Mouse (Mus musculus) embryo, embryonic 11 days (tissue): ENCODE data around the gene Efcab10.

Experiments used
- DNase-seq: peaks from one replicate; pipeline ENCODE4 v3.0.0-alpha.2; 2015

Efcab10 gene

GRCm38 (mm10) chr12:33427726-33428125 is 33.1 kb downstream of the Efcab10 start:
- DNase-seq: no peak

DNA sequence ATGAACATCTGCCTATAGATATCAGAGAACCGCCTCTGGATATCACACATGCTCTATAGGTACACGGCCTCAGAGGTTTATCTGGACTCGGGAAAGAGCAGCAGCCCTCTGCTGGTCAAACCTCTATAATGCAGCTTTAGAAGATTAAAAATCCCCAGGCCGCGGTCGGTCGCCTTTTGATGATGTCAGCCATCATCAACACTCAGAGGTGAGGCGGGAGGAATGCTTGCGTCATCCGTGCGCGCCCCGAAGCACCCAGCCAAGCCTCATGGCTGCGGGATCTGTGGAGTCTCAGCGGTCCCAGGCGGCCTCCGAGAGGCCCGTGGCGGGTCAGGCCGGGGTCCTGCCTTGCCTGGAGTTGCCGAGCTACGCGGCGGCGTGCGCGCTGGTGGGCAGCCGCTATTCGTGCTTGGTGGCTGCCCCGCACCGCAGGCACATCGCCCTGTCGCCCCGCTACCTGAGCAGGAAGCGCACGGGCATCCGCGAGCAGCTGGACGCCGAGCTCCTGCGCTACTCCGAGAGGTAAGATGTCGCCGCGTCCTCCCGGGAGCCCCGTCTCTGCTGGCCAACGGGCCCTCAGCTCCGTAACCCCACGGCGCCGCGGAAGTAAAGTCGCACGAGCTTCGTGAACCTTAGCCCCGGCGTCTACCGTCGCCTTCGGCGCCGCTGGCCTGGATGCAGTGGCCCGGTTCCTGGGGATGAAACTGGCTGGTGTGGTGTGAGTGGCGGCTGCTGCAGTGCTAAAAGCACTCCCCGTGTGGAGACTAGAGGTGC is 34.9 kb downstream of the Efcab10 start, which contains the start of gene Twistnb:
Gene Twistnb, plus strand, starts transcription at position 249 of the 774 bp plus-strand sequence.
- DNase-seq: peak; percentile 95

- DNase-seq: no peak
Measured at GRCm38 (mm10) chr12:33433812-33434211, 39.2 kb downstream of the Efcab10 start.

DNA sequence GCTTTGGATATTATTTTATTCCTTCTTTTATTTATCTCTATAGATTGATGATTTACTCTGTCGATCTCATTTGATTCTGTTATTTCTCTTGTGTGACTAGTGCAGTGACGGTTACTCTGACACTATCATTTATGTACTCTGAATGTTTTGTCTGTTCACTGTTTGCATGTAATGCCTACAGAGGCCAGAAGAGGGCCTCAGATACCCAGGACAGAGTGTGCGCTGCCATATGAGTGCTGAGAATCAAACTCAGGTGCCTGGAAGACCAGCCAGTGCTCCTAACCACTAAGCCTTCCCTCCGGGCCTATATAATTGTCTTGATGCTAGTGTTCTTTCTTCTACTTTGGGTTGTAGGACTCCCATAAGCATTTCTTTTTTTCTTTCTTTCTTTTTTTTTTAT is 40.1 kb downstream of the Efcab10 start:
- no peak for DNase-seq
